Mouse (Mus musculus) ES-Bruce4 (cell line): ENCODE measurements at regions not wholly inside any gene's neighbourhood (a gene's known extent, or its start where the extent isn't known, plus 50 kb on each side); places are given as distances from the start of the nearest gene placed in this dataset.

Experiments used
- CTCF ChIP-seq: IDR thresholded peaks from one replicate; pipeline ENCODE4 v1.8.1; 2011; ENCODE audit warnings: low read depth, low read length
- EP300 ChIP-seq: IDR thresholded peaks from 2 replicates; pipeline ENCODE4 v1.6.1; 2011; ENCODE audit warnings: low read depth, low read length; ENCODE audit not compliant: insufficient read depth

DNA sequence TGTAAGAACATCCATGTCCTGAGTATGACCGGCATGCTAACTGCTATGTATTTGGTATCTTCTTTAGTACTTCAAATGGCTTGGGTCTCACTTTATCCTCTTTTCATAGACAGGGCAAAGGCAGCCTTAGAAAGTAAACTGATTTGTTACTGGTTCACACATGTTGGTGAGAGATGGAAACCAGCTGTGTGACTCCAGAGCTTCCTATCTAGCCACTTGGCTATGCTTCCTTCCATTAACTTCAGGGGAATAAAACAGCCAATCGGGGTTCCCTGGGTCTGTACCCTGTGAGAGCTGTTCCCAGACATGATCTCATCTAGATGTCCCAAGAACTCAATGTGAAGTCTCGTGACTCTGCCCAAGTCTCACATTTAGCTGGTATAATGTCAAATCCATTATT lies 203.5 kb downstream of the Rps15a start:
- TF ChIP-seq EP300 (no peak), CTCF (no peak)
